Mouse (Mus musculus) heart, embryonic 11.5 days (tissue): Measurements from ENCODE around the gene Cdc42bpa. TPM values are rescaled to one million over a fixed set of nuclear protein-coding genes. Genes with fewer than 3 reads are reported as not detected.

Experiments used
- ATAC-seq: fragments of 200-750 bp; cut with Nextera tagmentation; replicated peaks from 2 replicates; pipeline ENCODE4 v1.8.0; 2017; ENCODE audit warnings: moderate library complexity; ENCODE audit not compliant: insufficient number of reproducible peaks, low FRiP score, low TSS enrichment
- H3K27ac ChIP-seq: fragments of 300-500 bp; sonication (generic); 2 replicates; pipeline ENCODE4 v1.5.1; 2014; ENCODE audit warnings: mild to moderate bottlenecking, low read depth, low read length
- H3K27me3 ChIP-seq: fragments of 300-500 bp; sonication (generic); 2 replicates; pipeline ENCODE4 v1.6.1; 2014; ENCODE audit warnings: mild to moderate bottlenecking, low read length, mixed read lengths; ENCODE audit not compliant: control insufficient read depth, insufficient read depth
- H3K36me3 ChIP-seq: fragments of 300-500 bp; sonication (generic); 2 replicates; pipeline ENCODE4 v1.6.1; 2014; ENCODE audit warnings: mild to moderate bottlenecking, low read length, moderate library complexity, mixed read lengths; ENCODE audit not compliant: control insufficient read depth, insufficient read depth
- H3K4me1 ChIP-seq: fragments of 300-500 bp; sonication (generic); 2 replicates; pipeline ENCODE4 v1.6.1; 2014; ENCODE audit warnings: low read length; ENCODE audit not compliant: control insufficient read depth, insufficient read depth
- H3K4me2 ChIP-seq: fragments of 300-500 bp; sonication (generic); 2 replicates; pipeline ENCODE4 v1.6.1; 2014; ENCODE audit warnings: mild to moderate bottlenecking, moderate library complexity
- H3K4me3 ChIP-seq: fragments of 300-500 bp; sonication (generic); 2 replicates; pipeline ENCODE4 v1.5.1; 2014; ENCODE audit warnings: low read depth, low read length
- H3K9ac ChIP-seq: fragments of 300-500 bp; sonication (generic); 2 replicates; pipeline ENCODE4 v1.6.1; 2014; ENCODE audit warnings: mild to moderate bottlenecking, low read depth, low read length, moderate library complexity
- H3K9me3 ChIP-seq: fragments of 300-500 bp; sonication (generic); replicated peaks from 2 replicates; pipeline ENCODE4 v1.6.1; 2016; ENCODE audit warnings: low read length; ENCODE audit not compliant: control insufficient read depth
- WGBS: fragments of 180-500 bp; shearing (Covaris S2); extraction: QIAGEN DNeasy Blood & Tissue Kit; methylation state at CpG from one replicate; pipeline ENCODE4 v1.1.7; 2014; ENCODE audit not compliant: insufficient replicate concordance; 5-methylcytosine and 5-hydroxymethylcytosine counted together
- polyA plus RNA-seq: library from polyadenylated mRNA; unstranded; fragments of >200 nt; fragmentation: Nextera tagmentation; extraction: Ambion mirVana; gene quantifications from 2 replicates; pipeline ENCODE4 v1.2.1, GENCODE M21; 2014

Gene Cdc42bpa
- polyA plus RNA-seq, 1 experiment from 2014 or later, result 13.5 TPM

GRCm38 (mm10) chr1:180191651-180192220, 231.5 kb downstream of the Cdc42bpa start:
- Histone ChIP-seq H3K4me1 (peaks cover 10% of the 10 kb centered on the region; the same call in 1 of the 2 replicates), H3K4me2 (no peak overlapping the region), H3K27me3 (no peaks in the 10 kb centered on the region), H3K36me3 (no peaks in the 10 kb centered on the region), H3K27ac (no peak overlapping the region), H3K9ac (no peak overlapping the region), H3K4me3 (no peak overlapping the region), H3K9me3 (no peaks in the 10 kb centered on the region)
- 74% methylated on average over 7 of the region's 7 CpGs for WGBS
- no peak for ATAC-seq

GRCm38 (mm10) chr1:180192866-180193265, 232.6 kb downstream of the Cdc42bpa start:
- H3K27ac ChIP-seq, result no peak overlapping the region
- WGBS, result 58% methylated on average over 4 of the region's 4 CpGs
- H3K9ac ChIP-seq, result no peak overlapping the region
- H3K27me3 ChIP-seq, result no peaks in the 10 kb centered on the region
- ATAC-seq, result no peak
- peaks cover 10% of the 10 kb centered on the region; the same call in 1 of the 2 replicates for H3K4me1 ChIP-seq
- H3K9me3 ChIP-seq, result no peaks in the 10 kb centered on the region
- H3K4me2 ChIP-seq, result no peak overlapping the region
- H3K4me3 ChIP-seq, result no peak overlapping the region
- no peaks in the 10 kb centered on the region for H3K36me3 ChIP-seq

GRCm38 (mm10) chr1:180193391-180193935, 233.2 kb downstream of the Cdc42bpa start:
- no peak overlapping the region for H3K4me2 ChIP-seq
- no peak for ATAC-seq
- WGBS, result 72% methylated on average over 8 of the region's 8 CpGs

DNA sequence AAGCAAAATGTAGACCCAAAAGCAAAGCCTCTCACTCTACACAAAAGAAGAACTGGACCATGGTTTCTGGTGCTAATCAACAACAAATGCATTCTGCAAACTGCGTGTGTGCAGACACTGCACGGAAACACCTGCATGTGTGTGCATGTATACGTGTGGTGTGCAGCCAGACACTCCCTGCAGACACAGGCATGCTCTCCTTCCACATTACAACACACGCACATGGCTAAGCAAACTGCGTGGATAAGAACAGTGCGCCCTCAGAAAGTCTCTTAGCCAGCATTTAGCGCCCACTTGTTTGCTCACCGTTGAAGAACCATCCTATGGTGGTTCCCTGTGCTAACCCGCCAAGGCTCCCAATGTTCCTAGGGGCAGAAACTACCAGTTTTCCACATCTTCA, 233.8 kb downstream of the Cdc42bpa start:
- ATAC-seq, result no peak
- Histone ChIP-seq H3K27me3 (no peaks in the 10 kb centered on the region), H3K4me1 (peaks cover 7% of the 10 kb centered on the region; the same call in 1 of the 2 replicates), H3K4me3 (no peak overlapping the region), H3K9me3 (no peaks in the 10 kb centered on the region), H3K9ac (no peak overlapping the region), H3K27ac (no peak overlapping the region), H3K4me2 (no peak overlapping the region), H3K36me3 (no peaks in the 10 kb centered on the region)
- WGBS, result 86% methylated on average over 9 of the region's 9 CpGs

More at GRCm38 (mm10) chr1:180193391-180193935, 233.2 kb downstream of the Cdc42bpa start:
- H3K4me3 ChIP-seq, result no peak overlapping the region
- H3K27ac ChIP-seq, result no peak overlapping the region
- no peaks in the 10 kb centered on the region for H3K27me3 ChIP-seq
- H3K4me1 ChIP-seq, result peaks cover 10% of the 10 kb centered on the region; the same call in 1 of the 2 replicates
- H3K9ac ChIP-seq, result no peak overlapping the region
- no peaks in the 10 kb centered on the region for H3K9me3 ChIP-seq
- no peaks in the 10 kb centered on the region for H3K36me3 ChIP-seq

GRCm38 (mm10) chr1:180194781-180195471, 234.7 kb downstream of the Cdc42bpa start:
- Histone ChIP-seq H3K4me2 (peak overlapping the region; percentile 93), H3K4me3 (peak overlapping the region; percentile 68), H3K4me1 (peaks cover 7% of the 10 kb centered on the region; the same call in 1 of the 2 replicates), H3K9me3 (no peaks in the 10 kb centered on the region), H3K36me3 (no peaks in the 10 kb centered on the region), H3K27ac (peak overlapping the region; percentile 42), H3K9ac (peak overlapping the region; percentile 63; the same call in 1 of the 2 replicates), H3K27me3 (no peaks in the 10 kb centered on the region)
- 0 out of 2 replicates have a peak, but pooled peaks have one; percentile 27 for ATAC-seq
- 23% methylated on average over 9 of the region's 9 CpGs for WGBS

DNA sequence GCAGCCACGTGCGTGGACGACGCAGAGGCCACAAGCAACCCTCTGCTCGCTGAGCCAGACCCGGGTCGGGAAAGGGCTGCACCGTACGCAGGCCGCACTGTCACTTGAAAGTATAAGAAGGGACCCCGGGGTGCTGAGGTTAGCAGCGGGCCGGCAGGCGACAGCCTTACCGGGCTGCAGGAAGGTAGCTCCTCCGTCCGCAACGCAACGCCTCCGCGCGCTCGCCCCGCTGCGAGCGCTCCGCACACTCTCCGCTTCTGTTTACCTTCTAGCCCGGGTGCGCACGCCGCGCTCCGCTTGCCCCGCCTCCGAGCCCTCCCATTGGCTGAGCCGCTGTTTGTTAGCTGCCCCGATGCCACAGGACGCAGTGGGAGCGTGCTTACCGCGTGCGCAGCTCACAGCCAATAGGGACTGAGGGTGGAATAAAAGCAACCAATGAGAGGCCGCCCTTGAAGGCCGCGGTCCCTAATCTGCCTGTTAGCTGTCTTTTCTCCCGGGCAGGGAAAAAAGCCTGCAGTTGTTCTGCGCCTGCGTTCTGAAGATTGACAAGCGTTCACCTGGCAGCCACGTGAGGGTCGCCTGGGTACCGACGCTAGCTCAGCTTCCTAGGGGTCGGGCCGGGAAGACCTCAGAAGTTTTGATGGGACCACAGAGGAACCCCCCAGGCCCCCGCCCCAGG, 235.6 kb downstream of the Cdc42bpa start:
- no peaks in the 10 kb centered on the region for H3K27me3 ChIP-seq
- peaks cover 7% of the 10 kb centered on the region; the same call in 1 of the 2 replicates for H3K4me1 ChIP-seq
- H3K9ac ChIP-seq, result peak overlapping the region; percentile 63
- no peaks in the 10 kb centered on the region for H3K9me3 ChIP-seq
- peak overlapping the region; percentile 68 for H3K4me3 ChIP-seq
- ATAC-seq, result peak; percentile 100
- 0 out of 2 replicates have a peak overlapping the region, but pooled peaks have one; percentile 42 for H3K27ac ChIP-seq
- 1% methylated on average over 57 of the region's 57 CpGs for WGBS
- H3K4me2 ChIP-seq, result peak overlapping the region; percentile 93
- H3K36me3 ChIP-seq, result no peaks in the 10 kb centered on the region

DNA sequence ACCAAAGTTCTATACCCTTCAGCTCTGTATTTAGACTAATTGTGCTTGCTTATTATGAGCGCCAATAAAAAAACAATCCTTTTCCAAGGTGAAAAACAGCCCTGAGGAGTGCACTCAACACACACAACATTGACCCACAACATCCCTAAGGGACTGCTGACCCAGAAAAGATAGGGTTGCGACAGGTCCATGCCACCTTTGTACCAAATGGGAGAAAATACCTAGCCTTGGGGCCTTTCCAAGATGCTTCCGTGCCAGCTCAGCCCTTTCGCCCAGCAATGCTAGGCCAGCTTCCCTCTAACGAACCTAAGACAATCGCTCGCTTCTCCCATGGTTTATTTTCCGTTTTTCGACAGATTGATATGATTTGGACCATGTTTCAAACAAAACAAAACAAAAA, 236.2 kb downstream of the Cdc42bpa start:
- no peak for ATAC-seq
- Histone ChIP-seq H3K4me3 (no peak overlapping the region), H3K9ac (no peak overlapping the region), H3K9me3 (no peaks in the 10 kb centered on the region), H3K36me3 (no peaks in the 10 kb centered on the region), H3K27ac (no peak overlapping the region), H3K27me3 (no peaks in the 10 kb centered on the region), H3K4me2 (peak overlapping the region; percentile 93), H3K4me1 (peaks cover 7% of the 10 kb centered on the region; the same call in 1 of the 2 replicates)
- 89% methylated on average over 9 of the region's 9 CpGs for WGBS

DNA sequence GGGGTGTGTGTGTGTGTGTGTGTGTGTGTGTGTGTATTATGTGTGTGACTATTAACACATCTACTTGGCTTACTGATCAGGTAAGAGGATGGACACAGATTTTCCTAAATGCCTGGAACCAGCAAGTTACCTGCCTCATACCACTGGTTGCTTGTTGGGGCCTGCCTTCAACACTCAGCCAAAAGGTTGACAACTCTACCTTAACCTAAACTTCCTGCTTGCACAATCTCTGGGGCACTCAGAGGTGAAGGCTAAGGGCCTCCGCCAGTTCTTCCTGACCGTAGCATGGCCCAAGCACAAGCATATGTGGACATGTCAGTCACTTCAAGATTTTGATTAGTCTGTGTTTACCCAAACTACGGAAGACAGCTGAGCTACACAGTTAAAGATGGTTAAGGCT, 237.7 kb downstream of the Cdc42bpa start:
- no peak for ATAC-seq
- 75% methylated on average over 3 of the region's 3 CpGs for WGBS

More for the DNA sequence above, 237.7 kb downstream of the Cdc42bpa start:
- H3K4me2 ChIP-seq, result no peak overlapping the region
- no peaks in the 10 kb centered on the region for H3K9me3 ChIP-seq
- no peak overlapping the region for H3K27ac ChIP-seq
- H3K36me3 ChIP-seq, result no peaks in the 10 kb centered on the region
- H3K4me1 ChIP-seq, result peaks cover 7% of the 10 kb centered on the region; the same call in 1 of the 2 replicates
- H3K4me3 ChIP-seq, result no peak overlapping the region
- H3K27me3 ChIP-seq, result no peaks in the 10 kb centered on the region
- no peak overlapping the region for H3K9ac ChIP-seq
